Mouse (Mus musculus) limb, embryonic 13.5 days (tissue): ENCODE measurements around the gene Pigr. TPM values are rescaled to one million over a fixed set of nuclear protein-coding genes. Genes with fewer than 3 reads are reported as not detected.

ENCODE experiments used
- ATAC-seq: fragments of 200-750 bp; cut with Nextera tagmentation; 2 replicates; pipeline ENCODE4 v1.8.0; 2017; ENCODE audit warnings: low read depth, moderate number of reproducible peaks, moderate TSS enrichment; ENCODE audit not compliant: low FRiP score
- H3K27ac ChIP-seq: fragments of 300-500 bp; sonication (generic); 2 replicates; pipeline ENCODE4 v1.5.1; 2015; ENCODE audit warnings: inconsistent platforms, mild to moderate bottlenecking, moderate library complexity
- H3K27me3 ChIP-seq: fragments of 300-500 bp; sonication (generic); 2 replicates; pipeline ENCODE4 v1.6.1; 2015; ENCODE audit warnings: mild to moderate bottlenecking, inconsistent platforms
- H3K36me3 ChIP-seq: fragments of 300-500 bp; sonication (generic); 2 replicates; pipeline ENCODE4 v1.6.1; 2015; ENCODE audit warnings: inconsistent platforms, mild to moderate bottlenecking, moderate library complexity
- H3K4me1 ChIP-seq: fragments of 300-500 bp; sonication (generic); 2 replicates; pipeline ENCODE4 v1.6.1; 2015; ENCODE audit warnings: inconsistent platforms
- H3K4me2 ChIP-seq: fragments of 300-500 bp; sonication (generic); replicated peaks from 2 replicates; pipeline ENCODE4 v1.6.1; 2015; ENCODE audit warnings: inconsistent platforms, mild to moderate bottlenecking, moderate library complexity
- H3K4me3 ChIP-seq: fragments of 300-500 bp; sonication (generic); 2 replicates; pipeline ENCODE4 v1.5.1; 2015; ENCODE audit warnings: moderate library complexity, mild to moderate bottlenecking, inconsistent platforms
- H3K9ac ChIP-seq: fragments of 300-500 bp; sonication (generic); 2 replicates; pipeline ENCODE4 v1.6.1; 2015; ENCODE audit warnings: mild to moderate bottlenecking, inconsistent platforms
- H3K9me3 ChIP-seq: fragments of 300-500 bp; sonication (generic); 2 replicates; pipeline ENCODE4 v1.6.1; 2016; ENCODE audit warnings: inconsistent platforms
- whole genome bisulfite sequencing: fragments of 180-500 bp; shearing (Covaris S2); methylation state at CpG from one replicate; pipeline ENCODE4 v1.1.7; 2015; 5-methylcytosine and 5-hydroxymethylcytosine counted together
- polyA plus RNA-seq: library from polyadenylated mRNA; unstranded; fragments of >200 nt; fragmentation: Nextera tagmentation; extraction: Ambion mirVana; gene quantifications from 2 replicates; pipeline ENCODE4 v1.2.1, GENCODE M21; 2015

The Pigr gene
- polyA plus RNA-seq, 1 experiment from 2014 or later: not detected

DNA sequence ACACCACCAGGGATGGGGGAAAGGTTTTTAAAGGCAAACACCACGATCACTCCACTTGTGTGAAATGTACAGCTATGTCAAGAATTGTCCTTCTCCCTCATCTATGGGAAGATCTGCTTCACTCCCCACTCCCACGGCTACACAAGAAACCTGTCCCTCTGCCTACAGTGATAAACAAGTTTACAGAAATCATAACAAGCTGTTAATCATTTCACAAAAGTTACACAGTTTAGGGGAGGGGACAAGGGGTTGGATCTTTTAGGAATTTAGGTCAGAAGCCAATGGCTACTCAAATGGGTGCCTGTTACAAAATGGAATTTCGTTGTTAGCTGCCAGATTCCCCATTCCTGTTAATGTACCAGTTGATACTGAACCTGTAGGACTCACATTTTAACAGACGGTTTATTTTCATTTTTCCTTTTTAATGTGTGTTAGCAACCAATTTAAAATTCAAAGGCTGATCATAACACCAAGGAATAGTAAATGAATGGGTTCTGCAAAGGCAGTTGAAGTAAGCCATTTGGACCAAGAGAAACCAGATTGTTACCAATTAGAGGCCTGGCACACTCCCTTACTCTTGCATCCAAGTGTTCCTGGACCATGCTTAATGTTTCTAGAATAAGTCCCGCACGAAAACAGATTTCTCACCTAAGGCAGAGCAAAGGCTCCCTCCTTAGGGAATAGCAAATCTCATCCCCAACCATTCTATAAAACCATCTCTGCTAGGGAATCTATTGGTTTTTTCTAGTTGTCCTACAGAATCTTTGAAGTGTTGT, 8.9 kb downstream of the Pigr start:
- peaks cover 2% of the 10 kb centered on the region; the same call in 1 of the 2 replicates for H3K4me1 ChIP-seq
- H3K27me3 ChIP-seq: no peaks in the 10 kb centered on the region
- 85% methylated on average over 6 of the region's 6 CpGs for WGBS
- no peak overlapping the region for H3K27ac ChIP-seq
- H3K36me3 ChIP-seq: no peaks in the 10 kb centered on the region
- no peak for ATAC-seq
- H3K4me3 ChIP-seq: no peak overlapping the region
- H3K9me3 ChIP-seq: no peaks in the 10 kb centered on the region
- no peak overlapping the region for H3K9ac ChIP-seq
- H3K4me2 ChIP-seq: no peak overlapping the region

DNA sequence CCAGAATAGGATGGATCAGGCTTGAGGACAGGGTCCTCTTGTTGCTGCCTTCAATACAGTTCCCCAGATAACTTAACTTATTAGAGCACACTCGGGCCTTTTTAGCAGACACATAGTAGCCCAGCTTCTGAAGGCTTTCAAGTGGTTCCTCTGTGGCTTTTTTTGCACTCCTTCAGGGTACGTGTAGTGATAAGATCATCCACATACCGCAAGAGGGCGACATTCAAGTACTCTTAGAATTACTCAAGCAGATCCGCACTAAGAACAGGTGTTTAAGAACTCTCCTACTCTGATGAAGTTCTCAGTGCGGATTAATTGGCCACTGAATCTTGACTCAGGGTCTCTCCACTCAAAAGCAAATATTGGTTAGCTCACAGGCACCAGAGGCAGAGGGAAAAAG, 11.8 kb downstream of the Pigr start:
- no peak for ATAC-seq
- Histone ChIP-seq H3K9ac (no peak overlapping the region), H3K9me3 (no peaks in the 10 kb centered on the region), H3K4me1 (peaks cover 9% of the 10 kb centered on the region; the same call in 1 of the 2 replicates), H3K4me3 (no peak overlapping the region), H3K36me3 (no peaks in the 10 kb centered on the region), H3K27me3 (no peaks in the 10 kb centered on the region), H3K27ac (no peak overlapping the region), H3K4me2 (no peak overlapping the region)
- WGBS: 59% methylated on average over 6 of the region's 6 CpGs

- no peak overlapping the region for H3K4me2 ChIP-seq
- H3K36me3 ChIP-seq: no peaks in the 10 kb centered on the region
- no peak overlapping the region for H3K4me3 ChIP-seq
- H3K4me1 ChIP-seq: peaks cover 9% of the 10 kb centered on the region; the same call in 1 of the 2 replicates
- ATAC-seq: no peak
- H3K9me3 ChIP-seq: no peaks in the 10 kb centered on the region
- no peak overlapping the region for H3K9ac ChIP-seq
- H3K27me3 ChIP-seq: no peaks in the 10 kb centered on the region
- WGBS: 32% methylated on average over 8 of the region's 8 CpGs
- no peak overlapping the region for H3K27ac ChIP-seq
Observed at GRCm38 (mm10) chr1:130840599-130841379, 14.3 kb downstream of the Pigr start.

DNA sequence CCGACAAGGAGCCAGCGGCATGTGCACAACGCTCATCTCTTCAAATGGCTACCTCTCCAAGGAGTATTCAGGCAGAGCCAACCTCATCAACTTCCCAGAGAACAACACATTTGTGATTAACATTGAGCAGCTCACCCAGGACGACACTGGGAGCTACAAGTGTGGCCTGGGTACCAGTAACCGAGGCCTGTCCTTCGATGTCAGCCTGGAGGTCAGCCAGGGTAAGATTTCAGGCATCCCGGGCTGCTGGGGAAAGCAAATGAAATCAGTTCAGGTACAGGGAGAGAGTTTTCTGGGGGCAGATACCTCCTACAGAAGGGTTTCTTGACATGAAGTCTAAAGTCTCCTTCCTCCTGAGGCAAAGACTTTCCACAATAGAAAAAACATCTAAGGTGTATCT, 15.1 kb downstream of the Pigr start:
- H3K4me1 ChIP-seq: peaks cover 9% of the 10 kb centered on the region; the same call in 1 of the 2 replicates
- no peaks in the 10 kb centered on the region for H3K36me3 ChIP-seq
- no peaks in the 10 kb centered on the region for H3K27me3 ChIP-seq
- H3K4me3 ChIP-seq: no peak overlapping the region
- H3K9me3 ChIP-seq: no peaks in the 10 kb centered on the region
- H3K4me2 ChIP-seq: no peak overlapping the region
- H3K9ac ChIP-seq: no peak overlapping the region
- WGBS: 79% methylated on average over 7 of the region's 7 CpGs
- no peak for ATAC-seq
- no peak overlapping the region for H3K27ac ChIP-seq

DNA sequence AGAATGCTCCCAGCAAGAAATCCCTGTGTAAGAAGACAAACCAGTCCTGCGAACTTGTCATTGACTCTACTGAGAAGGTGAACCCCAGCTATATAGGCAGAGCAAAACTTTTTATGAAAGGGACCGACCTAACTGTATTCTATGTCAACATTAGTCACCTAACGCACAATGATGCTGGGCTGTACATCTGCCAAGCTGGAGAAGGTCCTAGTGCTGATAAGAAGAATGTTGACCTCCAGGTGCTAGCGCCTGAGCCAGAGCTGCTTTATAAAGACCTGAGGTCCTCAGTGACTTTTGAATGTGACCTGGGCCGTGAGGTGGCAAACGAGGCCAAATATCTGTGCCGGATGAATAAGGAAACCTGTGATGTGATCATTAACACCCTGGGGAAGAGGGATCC, 18.0 kb downstream of the Pigr start:
- H3K9ac ChIP-seq: no peak overlapping the region
- no peaks in the 10 kb centered on the region for H3K9me3 ChIP-seq
- H3K27me3 ChIP-seq: no peaks in the 10 kb centered on the region
- H3K4me3 ChIP-seq: no peak overlapping the region
- peaks cover 9% of the 10 kb centered on the region; the same call in 1 of the 2 replicates for H3K4me1 ChIP-seq
- ATAC-seq: no peak
- no peaks in the 10 kb centered on the region for H3K36me3 ChIP-seq
- no peak overlapping the region for H3K27ac ChIP-seq
- 87% methylated on average over 7 of the region's 7 CpGs for WGBS
- H3K4me2 ChIP-seq: no peak overlapping the region

- H3K27me3 ChIP-seq: no peaks in the 10 kb centered on the region
- H3K4me3 ChIP-seq: no peak overlapping the region
- no peak overlapping the region for H3K4me2 ChIP-seq
- H3K9me3 ChIP-seq: no peaks in the 10 kb centered on the region
- ATAC-seq: no peak
- H3K9ac ChIP-seq: no peak overlapping the region
- WGBS: 90% methylated on average over 10 of the region's 10 CpGs
- no peaks in the 10 kb centered on the region for H3K36me3 ChIP-seq
- no peak overlapping the region for H3K27ac ChIP-seq
- no peaks in the 10 kb centered on the region for H3K4me1 ChIP-seq
Observed at GRCm38 (mm10) chr1:130849530-130850214, 23.2 kb downstream of the Pigr start.

- Histone ChIP-seq H3K4me1 (no peaks in the 10 kb centered on the region), H3K27ac (no peak overlapping the region), H3K27me3 (no peaks in the 10 kb centered on the region), H3K4me2 (no peak overlapping the region), H3K9me3 (no peaks in the 10 kb centered on the region), H3K4me3 (no peak overlapping the region), H3K9ac (no peak overlapping the region), H3K36me3 (no peaks in the 10 kb centered on the region)
- WGBS: 84% methylated on average over 5 of the region's 5 CpGs
- ATAC-seq: no peak
Observed at GRCm38 (mm10) chr1:130850405-130850804, 23.9 kb downstream of the Pigr start.

DNA sequence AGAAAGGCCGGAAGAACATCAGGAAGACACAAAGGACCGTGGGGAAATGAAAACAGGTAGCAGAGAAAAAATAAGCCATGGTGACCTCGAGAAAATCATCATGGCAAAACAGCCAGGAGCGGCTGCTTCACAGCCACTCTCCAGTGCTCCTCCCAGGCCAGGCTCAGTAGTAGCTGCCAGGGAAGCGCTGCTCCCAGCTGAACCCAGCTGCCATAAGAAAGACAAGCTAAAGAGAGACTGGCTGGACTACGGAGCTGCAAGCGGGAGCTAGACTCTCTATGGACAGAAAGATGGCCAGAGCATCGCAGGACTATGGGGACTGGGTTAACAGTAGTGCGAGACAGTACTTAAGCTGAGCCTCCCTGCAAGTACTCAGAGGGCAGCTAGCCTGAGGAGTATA, 28.3 kb downstream of the Pigr start:
- no peak overlapping the region for H3K9ac ChIP-seq
- H3K27ac ChIP-seq: no peak overlapping the region
- no peaks in the 10 kb centered on the region for H3K36me3 ChIP-seq
- no peak overlapping the region for H3K4me3 ChIP-seq
- no peaks in the 10 kb centered on the region for H3K4me1 ChIP-seq
- 87% methylated on average over 9 of the region's 9 CpGs for WGBS
- no peak overlapping the region for H3K4me2 ChIP-seq
- H3K9me3 ChIP-seq: no peaks in the 10 kb centered on the region
- no peaks in the 10 kb centered on the region for H3K27me3 ChIP-seq
- no peak for ATAC-seq

DNA sequence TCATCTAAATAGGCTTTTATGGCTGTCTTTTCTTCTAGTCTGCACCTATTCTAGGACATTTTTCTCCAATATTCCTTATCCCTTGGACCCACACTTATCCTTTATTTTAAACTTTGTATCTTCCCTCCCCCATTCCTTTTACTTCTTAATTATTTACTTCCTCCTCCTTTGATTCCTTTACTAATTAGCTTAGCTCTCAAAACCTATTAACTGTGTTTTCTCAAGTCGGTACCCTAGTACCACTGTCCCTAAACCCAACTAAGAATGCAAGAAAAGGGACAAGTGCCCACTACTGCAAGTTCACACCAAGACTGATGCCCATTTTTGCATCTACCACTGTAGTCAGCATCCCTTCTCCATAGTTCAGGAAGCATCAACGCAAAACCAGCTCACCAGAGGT, 29.2 kb downstream of the Pigr start:
- Histone ChIP-seq H3K9ac (no peak overlapping the region), H3K4me1 (no peaks in the 10 kb centered on the region), H3K27ac (no peak overlapping the region), H3K36me3 (no peaks in the 10 kb centered on the region), H3K27me3 (no peaks in the 10 kb centered on the region), H3K9me3 (no peaks in the 10 kb centered on the region), H3K4me2 (no peak overlapping the region), H3K4me3 (no peak overlapping the region)
- ATAC-seq: no peak
- 78% methylated on average over 2 of the region's 2 CpGs for WGBS

GRCm38 (mm10) chr1:130857456-130857855, 31.0 kb downstream of the Pigr start:
- Histone ChIP-seq H3K9ac (no peak overlapping the region), H3K4me1 (no peaks in the 10 kb centered on the region), H3K9me3 (no peaks in the 10 kb centered on the region), H3K4me3 (no peak overlapping the region), H3K27ac (no peak overlapping the region), H3K4me2 (no peak overlapping the region), H3K27me3 (no peaks in the 10 kb centered on the region), H3K36me3 (no peaks in the 10 kb centered on the region)
- ATAC-seq: no peak
- 77% methylated on average over 4 of the region's 4 CpGs for WGBS

DNA sequence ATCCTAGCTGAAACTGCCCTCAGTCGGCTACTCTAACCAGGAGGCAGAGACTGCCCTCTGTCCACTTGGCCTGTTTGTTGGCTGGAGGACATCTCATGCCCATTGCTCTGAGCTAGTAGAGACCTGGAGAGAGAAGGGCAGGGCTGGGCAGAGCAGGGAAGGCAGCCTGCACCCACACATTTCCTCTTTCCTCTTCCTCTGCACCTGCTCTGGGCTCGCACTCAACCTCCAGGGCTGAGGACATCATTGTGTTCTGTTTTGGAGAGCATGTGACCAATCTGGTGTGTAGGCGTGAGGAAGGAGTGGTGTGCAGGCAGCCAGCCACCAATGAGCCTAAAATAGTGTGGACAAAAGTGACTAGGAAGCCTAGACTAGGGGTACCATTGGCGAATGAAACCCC, 37.8 kb downstream of the Pigr start:
- no peaks in the 10 kb centered on the region for H3K9me3 ChIP-seq
- ATAC-seq: no peak
- H3K27ac ChIP-seq: no peak overlapping the region
- H3K36me3 ChIP-seq: no peaks in the 10 kb centered on the region
- no peaks in the 10 kb centered on the region for H3K27me3 ChIP-seq
- no peaks in the 10 kb centered on the region for H3K4me1 ChIP-seq
- H3K4me2 ChIP-seq: no peak overlapping the region
- no peak overlapping the region for H3K4me3 ChIP-seq
- WGBS: 82% methylated on average over 4 of the region's 4 CpGs
- no peak overlapping the region for H3K9ac ChIP-seq

- WGBS: 91% methylated on average over 5 of the region's 5 CpGs
- no peak for ATAC-seq
- no peak overlapping the region for H3K4me3 ChIP-seq
- no peak overlapping the region for H3K4me2 ChIP-seq
- H3K9me3 ChIP-seq: no peaks in the 10 kb centered on the region
- H3K4me1 ChIP-seq: no peaks in the 10 kb centered on the region
- no peaks in the 10 kb centered on the region for H3K36me3 ChIP-seq
- no peak overlapping the region for H3K27ac ChIP-seq
- no peak overlapping the region for H3K9ac ChIP-seq
- no peaks in the 10 kb centered on the region for H3K27me3 ChIP-seq
Observed at GRCm38 (mm10) chr1:130864741-130865140, 38.3 kb downstream of the Pigr start.
